Mouse (Mus musculus) kidney, adult 10 weeks (tissue): Measurements from ENCODE around the gene 9930111J21Rik2. TPM values are rescaled to one million over a fixed set of nuclear protein-coding genes. Genes with fewer than 3 reads are reported as not detected.

ENCODE experiments used
- polyA plus RNA-seq: library from polyadenylated mRNA; stranded (reverse); fragments of 350-450 nt; fragmentation: Illumina TruSeq; extraction: RNeasy Lipid Tissue Mini Kit (QIAGEN cat#74804); gene quantifications from one replicate; pipeline ENCODE4 v1.2.3, GENCODE M21; 2014; ENCODE audit warnings: low read depth, low replicate concordance

The 9930111J21Rik2 gene
- polyA plus RNA-seq, result 12.1 TPM

DNA sequence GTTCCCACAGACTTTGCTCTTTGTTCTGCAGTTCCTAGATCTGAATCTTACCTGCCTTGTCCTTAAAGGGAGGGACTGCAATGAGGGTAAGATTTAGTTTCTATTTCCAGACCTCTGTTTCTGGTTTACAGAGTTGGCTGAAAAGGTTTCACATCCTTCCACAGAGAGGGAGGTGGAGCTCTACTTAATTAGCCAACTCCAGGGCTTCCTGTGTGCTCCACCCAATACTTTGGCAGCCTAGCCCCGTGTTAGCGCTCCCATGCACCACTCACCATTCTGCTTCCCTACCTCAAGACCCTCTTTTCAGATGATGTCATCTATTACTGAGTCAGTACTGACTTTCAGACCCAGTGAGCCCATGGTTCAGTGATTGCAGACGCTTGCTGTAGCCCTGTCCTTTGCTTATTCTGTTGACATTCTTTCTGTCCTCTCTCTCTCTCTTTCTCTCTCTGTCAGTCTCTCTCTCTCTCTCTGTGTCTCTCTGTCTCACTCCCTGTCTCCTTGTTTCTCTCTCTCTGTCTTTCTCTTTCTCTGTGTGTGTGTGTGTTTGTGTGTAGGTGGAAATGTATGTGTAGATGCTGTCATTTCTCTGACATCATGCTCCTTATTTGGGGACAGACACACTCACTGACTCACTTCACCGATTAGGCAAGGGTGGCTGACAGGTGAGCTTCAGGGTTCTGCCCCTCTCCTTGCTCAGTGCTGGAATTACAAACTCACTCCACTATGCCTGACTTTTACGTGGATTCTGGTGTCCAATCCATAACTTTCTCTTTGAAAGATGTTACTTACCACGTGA is at the start of gene 9930111J21Rik2:
9930111J21Rik2 (minus strand) TSS at position 150 of the 799 bp plus-strand sequence.

DNA sequence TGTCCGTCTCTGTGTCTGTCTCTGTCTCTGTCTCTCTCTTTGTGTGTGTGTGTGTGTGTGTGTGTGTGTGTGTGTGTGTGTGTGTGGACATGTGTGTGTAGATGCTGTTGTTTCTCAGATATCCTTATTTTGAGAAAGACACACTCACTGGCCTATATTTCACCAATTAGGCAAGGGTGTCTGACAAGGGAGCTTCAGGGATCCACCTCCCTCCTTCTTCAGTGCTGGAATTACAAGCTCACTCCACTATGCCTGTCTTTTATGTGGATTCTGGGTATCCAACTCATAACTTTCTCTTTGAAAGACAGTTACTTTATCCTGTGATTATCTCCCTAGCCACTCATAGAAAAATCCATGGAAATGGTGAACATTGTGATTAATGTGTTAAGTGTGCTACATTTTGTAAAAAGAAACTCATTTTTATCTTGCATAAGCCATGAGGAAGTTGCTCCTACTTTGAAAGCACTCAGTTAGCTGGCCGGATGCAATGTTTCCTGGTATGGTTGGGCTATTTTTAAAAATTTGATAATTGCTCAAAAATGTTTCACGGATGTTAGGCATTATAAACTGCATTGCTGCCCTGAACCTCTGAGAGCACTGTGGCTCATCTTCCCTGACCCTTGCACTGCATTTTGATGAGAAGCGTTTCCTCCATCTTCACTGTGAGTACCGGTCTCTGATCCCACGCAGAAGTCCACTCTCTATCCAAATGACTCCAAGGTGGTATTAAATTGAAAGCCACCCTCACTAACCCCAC is 25.1 kb upstream of the 9930111J21Rik2 start, which contains the start of gene Ifi47:
Ifi47 (plus strand) TSS at position 587 of the 757 bp plus-strand sequence.

GRCm38 (mm10) chr11:49063713-49064469 is 12.8 kb upstream of the 9930111J21Rik2 start, which contains the start of gene Tgtp2:
Tgtp2 (minus strand) TSS chr11:49064206.

GRCm38 (mm10) chr11:48994018-48994417 is 57.0 kb downstream of the 9930111J21Rik2 start, which contains the start of gene Tgtp1:
Tgtp1 (minus strand) TSS chr11:48994172.

DNA sequence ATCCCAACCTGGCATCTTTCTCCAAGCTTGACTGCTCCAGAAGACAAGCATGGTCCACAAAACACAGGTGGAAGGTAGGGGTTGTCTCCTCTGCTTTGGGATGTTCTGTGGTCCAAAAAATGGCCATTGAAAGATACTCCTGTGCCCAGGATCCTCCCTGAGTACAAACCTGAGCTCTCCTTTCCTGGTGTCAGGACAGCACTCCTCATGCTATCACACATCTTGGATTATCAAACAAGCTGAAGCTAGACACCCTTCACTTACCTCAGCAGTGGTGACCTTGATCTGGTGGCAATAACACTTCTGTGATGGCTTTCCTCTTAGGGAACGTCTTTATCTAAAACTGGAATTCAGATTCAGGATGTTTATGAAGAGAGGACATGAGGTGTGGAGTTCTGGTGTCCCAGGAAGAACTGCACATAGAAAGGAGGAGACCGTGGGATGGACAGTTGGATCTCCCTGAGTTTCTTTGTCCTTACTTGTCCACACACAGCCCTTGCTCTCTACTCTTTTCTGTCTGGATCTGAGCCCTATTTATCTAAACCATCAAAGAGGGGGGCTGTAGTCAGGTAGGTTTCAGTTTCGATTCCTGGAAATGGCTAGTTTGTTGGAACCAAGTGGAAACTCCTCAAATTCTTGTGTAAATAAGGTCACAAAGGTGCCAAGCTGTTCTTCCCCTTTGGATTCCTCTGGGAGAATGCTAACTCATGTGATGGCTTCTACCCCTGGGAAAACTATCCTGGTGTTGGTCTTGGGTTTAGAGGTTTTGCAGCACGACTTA is 59.1 kb downstream of the 9930111J21Rik2 start, which contains the start of gene Gm12185:
Gm12185 (minus strand) TSS at position 487 of the 781 bp plus-strand sequence.

DNA sequence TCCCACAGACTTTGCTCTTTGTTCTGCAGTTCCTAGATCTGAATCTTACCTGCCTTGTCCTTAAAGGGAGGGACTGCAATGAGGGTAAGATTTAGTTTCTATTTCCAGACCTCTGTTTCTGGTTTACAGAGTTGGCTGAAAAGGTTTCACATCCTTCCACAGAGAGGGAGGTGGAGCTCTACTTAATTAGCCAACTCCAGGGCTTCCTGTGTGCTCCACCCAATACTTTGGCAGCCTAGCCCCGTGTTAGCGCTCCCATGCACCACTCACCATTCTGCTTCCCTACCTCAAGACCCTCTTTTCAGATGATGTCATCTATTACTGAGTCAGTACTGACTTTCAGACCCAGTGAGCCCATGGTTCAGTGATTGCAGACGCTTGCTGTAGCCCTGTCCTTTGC is 71.8 kb downstream of the 9930111J21Rik2 start, which contains the start of gene 9930111J21Rik1:
9930111J21Rik1 (minus strand) TSS at position 148 of the 400 bp plus-strand sequence.

DNA sequence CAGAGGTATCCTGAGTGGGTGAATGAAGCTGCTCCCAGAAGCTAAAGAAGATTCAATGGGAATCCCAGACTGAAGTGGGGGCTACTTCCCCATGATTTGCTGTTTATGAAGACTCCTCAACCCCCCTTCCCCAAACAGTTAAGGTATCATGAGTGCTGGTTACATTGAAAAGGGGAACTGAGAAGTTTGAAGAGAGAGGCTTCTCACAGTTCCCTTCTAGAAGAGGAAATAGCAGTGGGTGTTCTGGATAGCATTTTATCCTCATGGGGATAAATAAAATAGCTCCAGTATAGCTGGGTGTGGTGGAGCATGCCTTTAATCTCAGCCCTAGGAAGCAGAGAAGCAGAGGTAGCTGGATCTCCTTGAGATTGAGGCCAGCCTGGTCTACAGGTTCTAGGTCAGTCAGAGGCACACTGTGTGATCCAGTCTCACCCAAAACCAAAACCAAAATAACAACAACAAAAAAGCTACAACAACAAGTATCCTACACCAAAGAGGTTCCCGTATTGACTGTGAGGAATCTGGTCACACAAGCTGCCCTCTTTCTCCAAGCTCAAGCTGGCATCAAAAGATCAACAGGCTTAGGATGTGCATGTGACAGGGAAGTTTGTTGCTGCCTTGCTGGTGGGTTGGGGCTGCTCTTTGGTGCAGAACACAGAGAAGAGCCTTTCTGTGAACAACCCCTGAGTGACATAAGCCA is 72.7 kb downstream of the 9930111J21Rik2 start, which contains the start of gene Olfr56:
Olfr56 (plus strand) TSS at position 650 of the 700 bp plus-strand sequence.

Other genes with a start within 250 kb of the 9930111J21Rik2 start
- 8.6 TPM for gene Trim41, start 233.9 kb downstream of the 9930111J21Rik2 start, polyA plus RNA-seq
- 26.4 TPM for gene Trim7, start 225.1 kb downstream of the 9930111J21Rik2 start, polyA plus RNA-seq
- gene Gm12184, start 224.6 kb downstream of the 9930111J21Rik2 start, polyA plus RNA-seq, result 1.8 TPM
- 81.7 TPM for gene Irgm1, start 179.6 kb downstream of the 9930111J21Rik2 start, polyA plus RNA-seq
- 0.97 TPM for gene Gm5431, start 149.0 kb downstream of the 9930111J21Rik2 start, polyA plus RNA-seq
- gene Psme2b, start 105.1 kb downstream of the 9930111J21Rik2 start, polyA plus RNA-seq, result 2.3 TPM
- 0.49 TPM for gene Olfr56, start 72.4 kb downstream of the 9930111J21Rik2 start, polyA plus RNA-seq
- gene 9930111J21Rik1, start 71.8 kb downstream of the 9930111J21Rik2 start, polyA plus RNA-seq, result 2.4 TPM
- 0.49 TPM for gene Gm12185, start 59.0 kb downstream of the 9930111J21Rik2 start, polyA plus RNA-seq
- gene Tgtp1, start 57.1 kb downstream of the 9930111J21Rik2 start, polyA plus RNA-seq, result 20.9 TPM
- 15.1 TPM for gene Tgtp2, start 13.0 kb upstream of the 9930111J21Rik2 start, polyA plus RNA-seq
- 7.9 TPM for gene Ifi47, start 25.3 kb upstream of the 9930111J21Rik2 start, polyA plus RNA-seq
- gene Olfr1396, start 63.6 kb upstream of the 9930111J21Rik2 start, polyA plus RNA-seq, result 2.2 TPM
- not detected for gene Olfr1395, start 91.0 kb upstream of the 9930111J21Rik2 start, polyA plus RNA-seq
- not detected for gene Olfr1394, start 103.1 kb upstream of the 9930111J21Rik2 start, polyA plus RNA-seq
- 20.0 TPM for gene Btnl9, start 135.9 kb upstream of the 9930111J21Rik2 start, polyA plus RNA-seq
- 91.5 TPM for gene Zfp62, start 152.1 kb upstream of the 9930111J21Rik2 start, polyA plus RNA-seq
- 38.5 TPM for gene Mgat1, start 192.9 kb upstream of the 9930111J21Rik2 start, polyA plus RNA-seq
- gene Olfr1393, start 227.1 kb upstream of the 9930111J21Rik2 start, polyA plus RNA-seq, result 1.4 TPM
- 0.24 TPM for gene Olfr1392, start 234.0 kb upstream of the 9930111J21Rik2 start, polyA plus RNA-seq